ENCODE assay signal across 12 mouse cellular contexts in the genomic region with DNA sequence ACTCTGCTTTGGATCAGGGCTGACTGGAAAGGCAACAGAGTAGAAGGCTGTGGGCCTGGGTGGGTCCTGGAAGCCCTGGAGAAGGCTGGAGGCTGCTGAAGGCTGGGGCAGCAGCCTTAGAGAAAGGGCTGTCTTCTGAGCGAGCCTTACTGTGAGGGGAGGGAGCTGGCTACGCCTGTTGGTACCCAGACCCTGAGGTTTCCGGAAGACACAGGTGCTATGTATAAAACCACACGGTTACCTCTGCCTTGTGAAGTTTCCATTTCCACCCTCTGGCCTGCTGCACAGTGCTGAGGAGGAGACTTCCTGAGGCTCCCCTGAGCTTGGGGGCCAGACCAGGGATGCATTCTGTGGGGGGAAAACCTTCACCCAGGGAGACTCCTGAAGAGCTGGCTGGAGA. TPM values are rescaled to one million over a fixed set of nuclear protein-coding genes. Genes with fewer than 3 reads are reported as not detected.
A peak's percentile ranks its signal among the peaks of the same experiment; 100 is the strongest.
DNase-seq lines count a peak whose midpoint lies in the region; ATAC-seq and TF ChIP-seq lines count a peak whose summit lies in the region.
"Had no signal": no experiment of that assay in that cellular context is flagged by ENCODE, and none has a peak within 500 bp of the region (broad histone marks: within the 10 kb centered on the region; RNA-seq: fewer than 3 reads in every experiment).

No protein-coding gene starts in this region.

- H3K4me1 ChIP-seq in heart, postnatal 0 days (ENCODE audit: control insufficient read depth, insufficient read depth) = peaks cover 51% of the 10 kb centered on the region
- H3K4me1 ChIP-seq in heart, embryonic 11.5 days (ENCODE audit: control insufficient read depth, insufficient read depth, low read length) = peaks cover 47% of the 10 kb centered on the region

- TF ChIP-seq CTCF in heart, postnatal 0 days (IDR thresholded peaks at IDR 0.05; ENCODE audit: low read depth) = no peak

- DNase-seq in heart, postnatal 0 days (ENCODE audit: low spot score) = no peak
- peak; percentile 79 to 82 for DNase-seq in spleen, postnatal 36 days (ENCODE audit: low spot score in 2 of 2)
- DNase-seq in spleen, adult 12 weeks (ENCODE audit: low spot score) = no peak
- no peak for DNase-seq in cerebellum, postnatal 4 days (ENCODE audit: low spot score in 2 of 2)
- DNase-seq in retina, embryonic 14.5 days (ENCODE audit: low spot score) = no peak
- DNase-seq in urinary bladder, adult 18-20 months (ENCODE audit: low spot score in 2 of 2) = no peak
- DNase-seq: adrenal gland, postnatal 10 days; kidney, adult 18-20 months; lung, adult 18-20 months had no signal

- no peak overlapping the region for H3K4me2 ChIP-seq in heart, postnatal 0 days (ENCODE audit: low read depth, low read length)
- H3K4me2 ChIP-seq in heart, embryonic 11.5 days = no peak overlapping the region

- ATAC-seq in heart, postnatal 0 days (ENCODE audit: insufficient read depth, low read depth) = no peak
- ATAC-seq in heart, embryonic 11.5 days (replicated peaks; ENCODE audit: insufficient number of reproducible peaks, low FRiP score, low TSS enrichment) = no peak
- ATAC-seq in megakaryocyte, adult 5-6 weeks (ENCODE audit: poor library complexity, severe bottlenecking) = peak; percentile 50

- 57% methylated on average over 4 of the region's 4 CpGs for WGBS in heart, postnatal 0 days
- 56% methylated on average over 4 of the region's 4 CpGs for WGBS in heart, embryonic 11.5 days (ENCODE audit: insufficient replicate concordance)

- H3K36me3 ChIP-seq in heart, postnatal 0 days (replicated peaks; ENCODE audit: control insufficient read depth, insufficient read depth, low read length) = peaks cover 9% of the 10 kb centered on the region; the same call in 1 of the 2 replicates
- H3K36me3 ChIP-seq in heart, embryonic 11.5 days (ENCODE audit: control insufficient read depth, insufficient read depth, low read length) = no peaks in the 10 kb centered on the region

- peak overlapping the region; percentile 54 for H3K27ac ChIP-seq in heart, postnatal 0 days (ENCODE audit: low read depth)
- H3K27ac ChIP-seq in heart, embryonic 11.5 days (ENCODE audit: low read depth, low read length) = no peak overlapping the region

- H3K9ac ChIP-seq in heart, postnatal 0 days (replicated peaks; ENCODE audit: low read depth, low read length) = no peak overlapping the region
- H3K9ac ChIP-seq in heart, embryonic 11.5 days (ENCODE audit: low read depth, low read length) = no peak overlapping the region; the same call in 1 of the 2 replicates

- H3K27me3 ChIP-seq in heart, postnatal 0 days (ENCODE audit: control insufficient read depth, insufficient read depth, low read length) = no peaks in the 10 kb centered on the region
- peaks cover 6% of the 10 kb centered on the region; the same call in 1 of the 2 replicates for H3K27me3 ChIP-seq in heart, embryonic 11.5 days (ENCODE audit: control insufficient read depth, insufficient read depth, low read length)

- H3K4me3 ChIP-seq in heart, postnatal 0 days (ENCODE audit: low read depth, low read length) = no peak overlapping the region
- no peak overlapping the region for H3K4me3 ChIP-seq in heart, embryonic 11.5 days (ENCODE audit: low read depth, low read length)
- H3K4me3 ChIP-seq: myocyte had no signal

- no peaks in the 10 kb centered on the region for H3K9me3 ChIP-seq in heart, postnatal 0 days (replicated peaks; ENCODE audit: control insufficient read depth, low read length)
- no peaks in the 10 kb centered on the region for H3K9me3 ChIP-seq in heart, embryonic 11.5 days (replicated peaks; ENCODE audit: control insufficient read depth, low read length)

- no peak for TF ChIP-seq EP300 in heart, postnatal 0 days (IDR thresholded peaks at IDR 0.05; ENCODE audit: low read depth)

RNA-seq across cellular contexts. Expression of a gene that starts 25.9 kb away (rescaled TPM):
- total RNA-seq in heart, postnatal 0 days (2014; rRNA removed; ENCODE audit: low replicate concordance) = 21.7 and 24.9 TPM in 2 replicates
- 5.1 and 5.4 TPM in 2 replicates for polyA plus RNA-seq in heart, postnatal 0 days (2015; fragmentation: Nextera tagmentation; extraction: Ambion mirVana)
- polyA plus RNA-seq in heart, embryonic 11.5 days (2014; fragmentation: Nextera tagmentation; extraction: Ambion mirVana) = 3.2 and 4.0 TPM in 2 replicates
- total RNA-seq in megakaryocyte, adult 5-6 weeks (2015) = 11.5 and 12.9 TPM in 2 replicates
- 10.9 and 13.6 TPM in 2 replicates for total RNA-seq in megakaryocyte, adult 5-6 weeks (2017)

Comparison
In these comparisons a context has a peak if more than half of its experiments do, and no peak if none do; other contexts are left out.
1. DNase-seq: peak in spleen, postnatal 36 days (2 of 2); none in heart, postnatal 0 days (single experiment), spleen, adult 12 weeks (single experiment), cerebellum, postnatal 4 days (0 of 2), retina, embryonic 14.5 days (single experiment) and urinary bladder, adult 18-20 months (0 of 2).